Mouse (Mus musculus) MEL-GATA-1-ER (cell line): ENCODE measurements around the gene Lrrc71.

Experiments used
- DNase-seq: peaks from one replicate; pipeline ENCODE4 v3.0.0-alpha.2; 2012; ENCODE audit warnings: low read depth; ENCODE audit errors: extremely low read depth

The Lrrc71 gene

GRCm38 (mm10) chr3:87724556-87724955 lies 23.9 kb downstream of the Lrrc71 start:
- no peak for DNase-seq

GRCm38 (mm10) chr3:87718525-87718924 lies 29.9 kb downstream of the Lrrc71 start:
- peak; percentile 63 for DNase-seq
